Mouse (Mus musculus) heart, adult 8-10 months (tissue): Measurements from ENCODE around the gene Arpc4. TPM values are rescaled to one million over a fixed set of nuclear protein-coding genes. Genes with fewer than 3 reads are reported as not detected.

ENCODE experiments used
- microRNA-seq: library from miRNA; unstranded; fragments of <30 nt; microRNA quantifications from one replicate; pipeline ENCODE4 v1.2.0, GENCODE M21; 2022
- total RNA-seq, 4 experiments: library from RNA; stranded (reverse); gene quantifications; 2 replicates each; pipeline ENCODE4 v1.2.4; 2022

Gene Arpc4
- total RNA-seq, 4 experiments from 2014 or later, result 58.5 to 72.8 (median 62.0) TPM

Small RNA genes within 50 kb of the gene (microRNA-seq; reads per million reads assigned to microRNA genes)
- not detected for gene Gm24387

Other genes starting within 250 kb of the Arpc4 start
- under 1 TPM; 0.29 to 0.59 (median 0.32) TPM for gene Lhfpl4, start 182.7 kb upstream of the Arpc4 start, total RNA-seq
- 10 to 100 TPM; 15.1 to 18.3 (median 16.5) TPM for gene Mtmr14, start 140.3 kb upstream of the Arpc4 start, total RNA-seq
- gene Cpne9, start 95.8 kb upstream of the Arpc4 start, total RNA-seq, result under 1 TPM in 1 of 4 experiments, not detected in 3; 0.25 TPM
- gene Brpf1, start 71.0 kb upstream of the Arpc4 start, total RNA-seq, result 10 to 100 TPM; 13.2 to 16.0 (median 14.7) TPM
- 1 to 10 TPM; 4.8 to 6.6 (median 5.0) TPM for gene Ogg1, start 51.1 kb upstream of the Arpc4 start, total RNA-seq
- 10 to 100 TPM; 60.0 to 79.3 (median 71.7) TPM for gene Camk1, start 34.1 kb upstream of the Arpc4 start, total RNA-seq
- gene Tada3, start 232 bp upstream of the Arpc4 start, total RNA-seq, result 10 to 100 TPM; 20.7 to 23.8 (median 23.2) TPM
- 1 to 10 TPM in 1 of 4 experiments, under 1 TPM in 3; 0.44 to 1.0 (median 0.76) TPM for gene Ttll3, start 11.1 kb downstream of the Arpc4 start, total RNA-seq
- 10 to 100 TPM in 3 of 4 experiments, 1 to 10 TPM in 1; 8.2 to 11.7 (median 11.2) TPM for gene Rpusd3, start 41.2 kb downstream of the Arpc4 start, total RNA-seq
- gene Cidec, start 57.6 kb downstream of the Arpc4 start, total RNA-seq, result 1 to 10 TPM; 3.1 to 5.7 (median 4.6) TPM
- gene Jagn1, start 64.5 kb downstream of the Arpc4 start, total RNA-seq, result 10 to 100 TPM; 21.0 to 21.4 (median 21.1) TPM
- gene Il17re, start 80.4 kb downstream of the Arpc4 start, total RNA-seq, result 1 to 10 TPM in 2 of 4 experiments, under 1 TPM in 2; 0.60 to 2.0 (median 1.1) TPM
- gene Il17rc, start 93.3 kb downstream of the Arpc4 start, total RNA-seq, result 1 to 10 TPM; 5.6 to 9.9 (median 7.5) TPM
- gene Creld1, start 105.2 kb downstream of the Arpc4 start, total RNA-seq, result 10 to 100 TPM; 53.9 to 63.4 (median 59.2) TPM
- not detected for gene Prrt3, start 123.8 kb downstream of the Arpc4 start, total RNA-seq
- gene Emc3, start 153.5 kb downstream of the Arpc4 start, total RNA-seq, result 10 to 100 TPM; 56.4 to 60.9 (median 57.3) TPM
- gene Fancd2, start 153.6 kb downstream of the Arpc4 start, total RNA-seq, result under 1 TPM; 0.06 to 0.79 (median 0.18) TPM
- not detected for gene Fancd2os, start 222.6 kb downstream of the Arpc4 start, total RNA-seq
- gene Brk1, start 226.7 kb downstream of the Arpc4 start, total RNA-seq, result 10 to 100 TPM; 68.5 to 83.3 (median 75.0) TPM
- 10 to 100 TPM in 1 of 4 experiments, 1 to 10 TPM in 3; 8.4 to 10.7 (median 9.4) TPM for gene Vhl, start 245.8 kb downstream of the Arpc4 start, total RNA-seq